Mouse (Mus musculus) forebrain, embryonic 13.5 days (tissue): ENCODE results near the gene Usp30. TPM values are rescaled to one million over a fixed set of nuclear protein-coding genes. Genes with fewer than 3 reads are reported as not detected.

Experiments
- ATAC-seq: fragments of 200-750 bp; cut with Nextera tagmentation; 2 replicates; pipeline ENCODE4 v1.8.0; 2017
- H3K27ac ChIP-seq: fragments of 300-500 bp; sonication (generic); 2 replicates; pipeline ENCODE4 v1.5.1; 2015; ENCODE audit warnings: inconsistent platforms, mild to moderate bottlenecking, moderate library complexity
- H3K27me3 ChIP-seq: fragments of 300-500 bp; sonication (generic); 2 replicates; pipeline ENCODE4 v1.6.1; 2015; ENCODE audit warnings: mild to moderate bottlenecking, inconsistent platforms
- H3K36me3 ChIP-seq: fragments of 300-500 bp; sonication (generic); 2 replicates; pipeline ENCODE4 v1.6.1; 2015; ENCODE audit warnings: mild to moderate bottlenecking, inconsistent platforms; ENCODE audit not compliant: poor library complexity, severe bottlenecking
- H3K4me1 ChIP-seq: fragments of 300-500 bp; sonication (generic); 2 replicates; pipeline ENCODE4 v1.6.1; 2015; ENCODE audit warnings: inconsistent platforms
- H3K4me2 ChIP-seq: fragments of 300-500 bp; sonication (generic); 2 replicates; pipeline ENCODE4 v1.6.1; 2015; ENCODE audit warnings: inconsistent platforms, mild to moderate bottlenecking, moderate library complexity
- H3K4me3 ChIP-seq: fragments of 300-500 bp; sonication (generic); 2 replicates; pipeline ENCODE4 v1.5.1; 2015; ENCODE audit warnings: mild to moderate bottlenecking, inconsistent platforms
- H3K9ac ChIP-seq: fragments of 300-500 bp; sonication (generic); 2 replicates; pipeline ENCODE4 v1.6.1; 2015; ENCODE audit warnings: mild to moderate bottlenecking, inconsistent platforms
- H3K9me3 ChIP-seq: fragments of 300-500 bp; sonication (generic); replicated peaks from 2 replicates; pipeline ENCODE4 v1.6.1; 2016; ENCODE audit warnings: inconsistent platforms
- WGBS: fragments of 180-500 bp; shearing (Covaris S2); methylation state at CpG from one replicate; pipeline ENCODE4 v1.1.7; 2015; 5-methylcytosine and 5-hydroxymethylcytosine counted together
- polyA plus RNA-seq: library from polyadenylated mRNA; unstranded; fragments of >200 nt; fragmentation: Nextera tagmentation; extraction: Ambion mirVana; gene quantifications from 2 replicates; pipeline ENCODE4 v1.2.1, GENCODE M21; 2015

The Usp30 gene
- polyA plus RNA-seq, 1 experiment from 2014 or later = 16.2 TPM

- H3K27ac ChIP-seq = no peak overlapping the region
- WGBS = 80% methylated on average over 9 of the region's 9 CpGs
- H3K4me3 ChIP-seq = no peak overlapping the region
- no peaks in the 10 kb centered on the region for H3K4me1 ChIP-seq
- ATAC-seq = no peak
- H3K36me3 ChIP-seq = peaks cover 13% of the 10 kb centered on the region
- peaks cover 5% of the 10 kb centered on the region; the same call in 1 of the 2 replicates for H3K9me3 ChIP-seq
- no peak overlapping the region for H3K4me2 ChIP-seq
- H3K9ac ChIP-seq = no peak overlapping the region
- no peaks in the 10 kb centered on the region for H3K27me3 ChIP-seq
Observed at GRCm38 (mm10) chr5:114067982-114068381, 2.7 kb downstream of the Usp30 start.

GRCm38 (mm10) chr5:114070858-114071257 is 5.6 kb downstream of the Usp30 start:
- 95% methylated on average over 4 of the region's 4 CpGs for WGBS
- no peaks in the 10 kb centered on the region for H3K36me3 ChIP-seq
- no peak overlapping the region for H3K9ac ChIP-seq
- ATAC-seq = no peak
- H3K4me2 ChIP-seq = no peak overlapping the region
- H3K4me1 ChIP-seq = no peaks in the 10 kb centered on the region
- H3K9me3 ChIP-seq = peaks cover 5% of the 10 kb centered on the region; the same call in 1 of the 2 replicates
- no peak overlapping the region for H3K27ac ChIP-seq
- no peaks in the 10 kb centered on the region for H3K27me3 ChIP-seq
- no peak overlapping the region for H3K4me3 ChIP-seq

- 53% methylated on average over 2 of the region's 2 CpGs for WGBS
- Histone ChIP-seq H3K9me3 (peaks cover 5% of the 10 kb centered on the region; the same call in 1 of the 2 replicates), H3K4me2 (no peak overlapping the region), H3K9ac (no peak overlapping the region), H3K36me3 (no peaks in the 10 kb centered on the region), H3K4me1 (no peaks in the 10 kb centered on the region), H3K27ac (no peak overlapping the region), H3K27me3 (no peaks in the 10 kb centered on the region), H3K4me3 (no peak overlapping the region)
- ATAC-seq = no peak
Observed at GRCm38 (mm10) chr5:114072262-114072661, 7.0 kb downstream of the Usp30 start.

DNA sequence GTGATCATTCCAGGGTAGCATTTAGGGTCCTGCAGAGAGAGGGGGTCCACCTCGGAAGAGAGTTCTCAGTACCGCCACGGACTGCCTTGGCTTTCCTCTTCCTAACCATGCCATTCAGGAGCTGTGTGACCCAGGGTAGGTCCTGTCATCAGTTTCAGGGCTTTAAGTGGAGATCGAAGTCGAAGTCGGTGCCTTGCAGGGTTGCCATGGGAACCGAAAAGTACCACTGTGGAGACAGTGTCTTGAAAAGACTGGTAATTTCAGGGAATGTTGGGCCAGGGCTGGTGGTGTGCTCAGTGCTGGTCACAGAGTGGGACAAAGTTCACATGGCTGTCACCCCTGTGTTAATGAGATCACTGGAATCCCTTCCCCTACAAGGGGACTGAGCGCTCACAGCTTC is 11.7 kb downstream of the Usp30 start:
- WGBS = 59% methylated on average over 8 of the region's 8 CpGs
- Histone ChIP-seq H3K4me2 (no peak overlapping the region), H3K9ac (no peak overlapping the region), H3K36me3 (0 out of 2 replicates have a peak, but pooled peaks cover 3% of the 10 kb centered on the region), H3K4me1 (no peaks in the 10 kb centered on the region), H3K4me3 (no peak overlapping the region), H3K27me3 (no peaks in the 10 kb centered on the region), H3K9me3 (no peaks in the 10 kb centered on the region), H3K27ac (no peak overlapping the region)
- no peak for ATAC-seq

- Histone ChIP-seq H3K27ac (no peak overlapping the region), H3K36me3 (no peaks in the 10 kb centered on the region), H3K4me3 (no peak overlapping the region), H3K4me2 (no peak overlapping the region), H3K4me1 (peaks cover 14% of the 10 kb centered on the region), H3K9ac (no peak overlapping the region), H3K9me3 (no peaks in the 10 kb centered on the region; the same call in 1 of the 2 replicates), H3K27me3 (no peaks in the 10 kb centered on the region)
- WGBS = 87% methylated on average over 14 of the region's 14 CpGs
- ATAC-seq = no peak
Observed at GRCm38 (mm10) chr5:114085501-114085900, 20.2 kb downstream of the Usp30 start.

- Histone ChIP-seq H3K4me3 (no peak overlapping the region), H3K27me3 (peaks cover 2% of the 10 kb centered on the region; the same call in 1 of the 2 replicates), H3K9ac (no peak overlapping the region), H3K4me1 (peaks cover 17% of the 10 kb centered on the region), H3K4me2 (no peak overlapping the region), H3K36me3 (no peaks in the 10 kb centered on the region), H3K9me3 (no peaks in the 10 kb centered on the region; the same call in 1 of the 2 replicates), H3K27ac (no peak overlapping the region)
- 72% methylated on average over 12 of the region's 12 CpGs for WGBS
- no peak for ATAC-seq
Observed at GRCm38 (mm10) chr5:114087875-114088480, 22.7 kb downstream of the Usp30 start.

DNA sequence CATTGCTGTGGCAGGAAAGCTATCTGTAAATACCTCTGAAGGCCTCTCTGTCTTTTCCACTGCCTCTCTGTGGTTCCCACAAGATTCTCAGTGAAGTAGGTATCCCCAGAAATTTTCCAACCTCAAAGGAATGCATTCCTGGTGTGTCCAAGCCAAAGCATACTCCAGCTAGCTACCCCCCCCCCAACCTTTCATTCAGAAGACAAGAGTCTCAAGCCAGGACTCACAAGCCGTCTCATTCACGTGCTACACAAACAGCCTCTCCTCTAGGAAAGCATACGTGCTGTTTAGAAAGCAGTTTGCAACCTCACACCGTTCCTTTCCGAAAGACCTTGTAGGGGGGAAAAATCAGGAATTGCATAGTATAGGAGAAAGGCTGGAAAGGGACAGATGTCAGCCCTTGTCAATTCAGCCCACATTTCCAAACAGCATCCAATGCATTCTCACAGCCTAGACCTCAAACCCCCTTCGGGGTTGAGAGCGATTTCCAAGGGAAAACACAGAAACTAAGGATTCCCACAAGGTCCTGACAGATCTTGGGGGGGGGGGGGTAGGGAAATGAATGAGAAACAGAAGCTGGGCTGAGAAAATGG is 25.3 kb downstream of the Usp30 start:
- Histone ChIP-seq H3K27ac (peak overlapping the region; percentile 90), H3K36me3 (no peaks in the 10 kb centered on the region), H3K4me1 (peaks cover 17% of the 10 kb centered on the region), H3K9me3 (no peaks in the 10 kb centered on the region), H3K4me2 (peak overlapping the region; percentile 64), H3K27me3 (peaks cover 2% of the 10 kb centered on the region; the same call in 1 of the 2 replicates), H3K4me3 (peak overlapping the region; percentile 65), H3K9ac (peak overlapping the region; percentile 89)
- ATAC-seq = 0 out of 2 replicates have a peak, but pooled peaks have one; percentile 10
- WGBS = 6% methylated on average over 7 of the region's 7 CpGs

DNA sequence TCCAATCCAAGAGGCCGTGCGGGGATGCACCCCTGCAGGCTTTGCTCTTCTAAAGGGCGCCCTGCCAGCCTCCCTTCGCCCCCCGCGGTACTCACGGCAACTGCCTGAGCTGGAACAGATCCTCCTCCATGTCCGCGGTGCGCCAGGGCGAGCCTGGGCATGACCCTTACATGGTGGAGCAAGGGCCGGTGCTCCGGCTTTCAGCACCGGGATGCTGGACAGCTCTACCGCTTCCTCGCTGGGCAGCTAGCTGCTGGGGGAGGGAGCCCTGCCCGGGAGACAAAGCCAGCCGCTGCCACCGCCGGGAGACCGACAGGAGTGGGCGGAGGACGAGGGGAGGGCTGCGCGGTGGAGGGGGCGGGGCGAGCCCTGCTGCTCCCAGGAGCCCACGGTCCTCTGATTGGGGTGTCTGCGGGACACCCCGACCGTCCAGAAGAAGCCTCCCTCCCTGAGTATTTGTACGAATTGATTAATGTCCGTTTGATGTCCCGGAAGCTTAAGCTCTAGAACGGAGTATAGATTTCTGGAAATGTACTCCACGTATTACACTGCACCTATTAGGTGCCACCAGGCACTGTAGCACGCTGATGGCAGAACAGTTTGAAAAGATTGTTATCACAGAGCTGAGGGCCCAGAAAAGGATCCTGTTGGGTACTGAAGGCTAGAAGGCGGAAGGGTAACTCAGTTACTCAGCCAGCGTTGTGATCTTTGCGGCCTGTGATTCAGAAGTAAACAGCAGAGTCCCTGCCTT is 26.0 kb downstream of the Usp30 start, which contains the start of gene Svop:
Gene Svop (minus strand): TSS at position 514 of the 751 bp plus-strand sequence.
- WGBS = 3% methylated on average over 38 of the region's 40 CpGs
- Histone ChIP-seq H3K4me2 (peak within 1 kb of the TSS; percentile 64), H3K9me3 (no peaks in the 10 kb centered on the region), H3K4me1 (peaks cover 17% of the 10 kb centered on the region), H3K27ac (peak within 1 kb of the TSS; percentile 90), H3K4me3 (peak within 1 kb of the TSS; percentile 65), H3K27me3 (peaks cover 2% of the 10 kb centered on the region; the same call in 1 of the 2 replicates), H3K9ac (peak within 1 kb of the TSS; percentile 89), H3K36me3 (no peaks in the 10 kb centered on the region)
- ATAC-seq = peak; percentile 86

GRCm38 (mm10) chr5:114099709-114100389 is 34.6 kb downstream of the Usp30 start:
- WGBS = 7% methylated on average over 35 of the region's 37 CpGs
- Histone ChIP-seq H3K36me3 (peaks cover 19% of the 10 kb centered on the region), H3K27ac (peak overlapping the region; percentile 76), H3K4me1 (peaks cover 20% of the 10 kb centered on the region), H3K9me3 (no peaks in the 10 kb centered on the region), H3K27me3 (0 out of 2 replicates have a peak, but pooled peaks cover 4% of the 10 kb centered on the region), H3K4me2 (peak overlapping the region; percentile 99), H3K4me3 (peak overlapping the region; percentile 96), H3K9ac (peak overlapping the region; percentile 97)
- ATAC-seq = peak; percentile 96

- ATAC-seq = peak; percentile 68
- peak overlapping the region; percentile 99 for H3K4me2 ChIP-seq
- H3K4me1 ChIP-seq = peaks cover 20% of the 10 kb centered on the region
- WGBS = 2% methylated on average over 62 of the region's 64 CpGs
- H3K9me3 ChIP-seq = no peaks in the 10 kb centered on the region
- H3K9ac ChIP-seq = peak overlapping the region; percentile 97
- peak overlapping the region; percentile 96 for H3K4me3 ChIP-seq
- 0 out of 2 replicates have a peak, but pooled peaks cover 4% of the 10 kb centered on the region for H3K27me3 ChIP-seq
- peak overlapping the region; percentile 76 for H3K27ac ChIP-seq
- peaks cover 23% of the 10 kb centered on the region for H3K36me3 ChIP-seq
Observed at GRCm38 (mm10) chr5:114100390-114101099, 35.3 kb downstream of the Usp30 start.

- 83% methylated on average over 4 of the region's 4 CpGs for WGBS
- Histone ChIP-seq H3K27me3 (0 out of 2 replicates have a peak, but pooled peaks cover 4% of the 10 kb centered on the region), H3K36me3 (peaks cover 36% of the 10 kb centered on the region), H3K4me1 (peaks cover 20% of the 10 kb centered on the region), H3K27ac (no peak overlapping the region), H3K4me2 (no peak overlapping the region), H3K9ac (no peak overlapping the region), H3K4me3 (no peak overlapping the region), H3K9me3 (no peaks in the 10 kb centered on the region)
- no peak for ATAC-seq
Observed at GRCm38 (mm10) chr5:114101873-114102272, 36.6 kb downstream of the Usp30 start.
